Mouse (Mus musculus) lung, adult 2 months (tissue): ENCODE measurements at regions not wholly inside any gene's neighbourhood (a gene's known extent, or its start where the extent isn't known, plus 50 kb on each side); places are given as distances from the start of the nearest gene placed in this dataset.

ENCODE experiments used
- CTCF ChIP-seq: fragments of 200-500 bp; IDR thresholded peaks from 2 replicates; pipeline ENCODE4 v1.5.1; 2011; ENCODE audit warnings: mild to moderate bottlenecking, low read length, control low read depth; ENCODE audit not compliant: insufficient read depth
- POLR2A ChIP-seq: fragments of 200-500 bp; IDR thresholded peaks from 2 replicates; pipeline ENCODE4 v1.6.1; 2011; ENCODE audit warnings: low read depth, mild to moderate bottlenecking, control low read depth, low read length, borderline replicate concordance; ENCODE audit errors: extremely low read depth

GRCm38 (mm10) chr16:93263141-93263815 is 340.6 kb downstream of the Setd4 start:
- TF ChIP-seq CTCF (no peak), POLR2A (no peak)
